Mouse (Mus musculus): ENCODE data around the gene Tmod3. TPM values are rescaled to one million over a fixed set of nuclear protein-coding genes. Genes with fewer than 3 reads are reported as not detected.

Gene Tmod3
- polyA plus RNA-seq (2015; fragmentation: Nextera tagmentation; extraction: Ambion mirVana): 62.6 and 67.5 TPM in 2 replicates

DNA sequence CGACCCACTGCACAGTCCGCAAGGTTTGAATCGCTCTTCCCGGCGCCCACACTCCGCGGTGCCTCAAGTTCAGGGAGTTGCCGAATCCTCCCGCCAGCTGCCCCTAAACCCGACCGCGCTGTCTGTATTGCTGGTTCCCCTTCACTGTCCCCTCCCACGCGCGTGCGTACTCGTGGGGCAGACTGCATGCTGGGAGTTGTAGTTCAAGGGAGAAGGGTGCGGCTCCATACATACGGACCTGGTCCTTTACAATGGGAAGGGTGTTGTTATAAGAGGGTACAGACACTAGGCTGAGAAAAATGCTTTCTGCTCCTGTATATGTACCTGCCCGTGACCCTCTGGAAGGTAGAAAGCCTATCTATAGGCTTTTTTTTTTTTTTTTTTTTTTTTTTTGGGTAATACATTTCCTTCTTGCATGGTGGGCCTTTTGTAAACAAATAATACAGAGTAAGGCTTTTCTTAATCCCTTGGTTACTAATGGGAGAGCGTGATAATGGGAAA, at the start of gene Tmod3:
Gene Tmod3 (minus strand): TSS at position 146 of the 501 bp plus-strand sequence.

Other genes starting within 250 kb of the Tmod3 start
- gene Bcl2l10, start 211.9 kb downstream of the Tmod3 start, polyA plus RNA-seq (2015; fragmentation: Nextera tagmentation; extraction: Ambion mirVana): not detected in 2 replicates
- gene Mapk6, start 149.7 kb downstream of the Tmod3 start, polyA plus RNA-seq (2015; fragmentation: Nextera tagmentation; extraction: Ambion mirVana): 106 and 108 TPM in 2 replicates
- gene Leo1, start 118.1 kb downstream of the Tmod3 start, polyA plus RNA-seq (2015; fragmentation: Nextera tagmentation; extraction: Ambion mirVana): 36.0 and 36.6 TPM in 2 replicates
- 379 and 393 TPM in 2 replicates for gene Tmod2, start 51.7 kb upstream of the Tmod3 start, polyA plus RNA-seq (2015; fragmentation: Nextera tagmentation; extraction: Ambion mirVana)
- gene Lysmd2, start 66.1 kb upstream of the Tmod3 start, polyA plus RNA-seq (2015; fragmentation: Nextera tagmentation; extraction: Ambion mirVana): 51.2 and 55.9 TPM in 2 replicates
- gene Scg3, start 124.4 kb upstream of the Tmod3 start, polyA plus RNA-seq (2015; fragmentation: Nextera tagmentation; extraction: Ambion mirVana): 117 and 119 TPM in 2 replicates
- gene Bmp5, start 215.7 kb upstream of the Tmod3 start, polyA plus RNA-seq (2015; fragmentation: Nextera tagmentation; extraction: Ambion mirVana): 1.5 and 1.6 TPM in 2 replicates

Measured in neural tube, postnatal 0 days (tissue).